ENCODE assay signal across 16 mouse cellular contexts in genomic region chr4:47882076-47882475, GRCm38 (mm10).
DNase-seq lines count a peak whose midpoint lies in the region; ATAC-seq lines count a peak whose summit lies in the region.
"Had no signal": no experiment of that assay in that cellular context is flagged by ENCODE, and none has a peak within 500 bp of the region (broad histone marks: within the 10 kb centered on the region; RNA-seq: fewer than 3 reads in every experiment).

No protein-coding gene starts in this region.

- no peak overlapping the region for H3K9ac ChIP-seq in hindbrain, embryonic 15.5 days
- no peak overlapping the region for H3K9ac ChIP-seq in intestine, embryonic 16.5 days (ENCODE audit: low read depth, low read length)
- H3K9ac ChIP-seq: liver, postnatal 0 days; stomach, embryonic 15.5 days had no signal

- H3K27ac ChIP-seq in hindbrain, embryonic 15.5 days (replicated peaks), result peak overlapping the region; percentile 44; the same call in 1 of the 2 replicates
- H3K27ac ChIP-seq in hindbrain, embryonic 10.5 days, result no peak overlapping the region
- H3K27ac ChIP-seq in intestine, embryonic 16.5 days (ENCODE audit: low read length), result no peak overlapping the region
- H3K27ac ChIP-seq: stomach, embryonic 15.5 days had no signal

- H3K4me2 ChIP-seq in hindbrain, embryonic 15.5 days, result no peak overlapping the region
- H3K4me2 ChIP-seq in intestine, embryonic 16.5 days (ENCODE audit: low read depth, low read length), result no peak overlapping the region
- H3K4me2 ChIP-seq: stomach, embryonic 15.5 days had no signal

- H3K4me3 ChIP-seq in hindbrain, embryonic 15.5 days, result no peak overlapping the region
- no peak overlapping the region for H3K4me3 ChIP-seq in hindbrain, embryonic 10.5 days
- no peak overlapping the region for H3K4me3 ChIP-seq in intestine, embryonic 16.5 days (ENCODE audit: low read length)
- H3K4me3 ChIP-seq: stomach, embryonic 15.5 days had no signal

- H3K9me3 ChIP-seq in hindbrain, embryonic 15.5 days, result no peaks in the 10 kb centered on the region
- H3K9me3 ChIP-seq in hindbrain, embryonic 10.5 days, result no peaks in the 10 kb centered on the region
- H3K9me3 ChIP-seq in intestine, embryonic 16.5 days (ENCODE audit: control insufficient read depth, low read length), result no peaks in the 10 kb centered on the region
- H3K9me3 ChIP-seq: stomach, embryonic 15.5 days had no signal

- H3K4me1 ChIP-seq in hindbrain, embryonic 15.5 days (replicated peaks), result no peaks in the 10 kb centered on the region
- peaks cover 4% of the 10 kb centered on the region; the same call in 1 of the 2 replicates for H3K4me1 ChIP-seq in hindbrain, embryonic 10.5 days (replicated peaks)
- H3K4me1 ChIP-seq in intestine, embryonic 16.5 days (ENCODE audit: control insufficient read depth, insufficient read depth, low read length), result no peaks in the 10 kb centered on the region
- H3K4me1 ChIP-seq: stomach, embryonic 15.5 days had no signal

- peak; percentile 51; the same call in 1 of the 2 replicates for ATAC-seq in hindbrain, embryonic 15.5 days (ENCODE audit: low FRiP score, low read depth)
- ATAC-seq in intestine, embryonic 16.5 days, result no peak
- ATAC-seq: intestine, postnatal 0 days; liver, postnatal 0 days; Patski had no signal

- H3K36me3 ChIP-seq in hindbrain, embryonic 15.5 days, result no peaks in the 10 kb centered on the region
- H3K36me3 ChIP-seq in hindbrain, embryonic 10.5 days, result no peaks in the 10 kb centered on the region
- no peaks in the 10 kb centered on the region for H3K36me3 ChIP-seq in intestine, embryonic 16.5 days (ENCODE audit: control insufficient read depth, insufficient read depth, low read length)
- H3K36me3 ChIP-seq: stomach, embryonic 15.5 days had no signal

- 51% methylated on average over 10 of the region's 10 CpGs for WGBS in hindbrain, embryonic 15.5 days
- 82% methylated on average over 10 of the region's 10 CpGs for WGBS in hindbrain, embryonic 10.5 days
- WGBS in intestine, embryonic 16.5 days, result 56% methylated on average over 10 of the region's 10 CpGs

- peak; percentile 21 to 29 for DNase-seq in cerebellum, postnatal 25 days
- no peak for DNase-seq in cerebellum, adult 11-12 months
- DNase-seq in hindbrain, embryonic 10.5 days (ENCODE audit: low spot score), result no peak
- peak; percentile 26 for DNase-seq in brain, adult 2 months (ENCODE audit: low read depth, low spot score)
- peak; percentile 14 to 50 for DNase-seq in layer of hippocampus, adult 18-20 months (ENCODE audit: low spot score in 2 of 2)
- no peak for DNase-seq in spleen, postnatal 36 days (ENCODE audit: low spot score in 2 of 2)
- DNase-seq: B cell, adult 2 months; gastrocnemius, postnatal 25 days; heart, postnatal 14 days; kidney, postnatal 25 days; liver, postnatal 0 days had no signal

- H3K27me3 ChIP-seq in hindbrain, embryonic 15.5 days, result no peaks in the 10 kb centered on the region
- no peaks in the 10 kb centered on the region for H3K27me3 ChIP-seq in hindbrain, embryonic 10.5 days (ENCODE audit: insufficient read depth, poor library complexity, severe bottlenecking)
- H3K27me3 ChIP-seq in intestine, embryonic 16.5 days (replicated peaks; ENCODE audit: control insufficient read depth, insufficient read depth, low read length), result no peaks in the 10 kb centered on the region
- H3K27me3 ChIP-seq: stomach, embryonic 15.5 days had no signal

Comparison
In these comparisons a context has a peak if more than half of its experiments do, and no peak if none do; other contexts are left out.
1. DNase-seq: peak in cerebellum, postnatal 25 days (2 of 2), brain, adult 2 months (single experiment) and layer of hippocampus, adult 18-20 months (2 of 2); none in cerebellum, adult 11-12 months (single experiment), hindbrain, embryonic 10.5 days (single experiment) and spleen, postnatal 36 days (0 of 2).